Mouse (Mus musculus) small intestine, adult 2 months (tissue): ENCODE results near the gene Top2a. TPM values are rescaled to one million over a fixed set of nuclear protein-coding genes. Genes with fewer than 3 reads are reported as not detected.

Source experiments
- H3K27ac ChIP-seq: fragments of 200-500 bp; 2 replicates; pipeline ENCODE4 v1.5.1; 2012; ENCODE audit warnings: low read depth, low read length, control low read depth, inconsistent platforms; ENCODE audit not compliant: insufficient read depth
- H3K27me3 ChIP-seq: fragments of 200-500 bp; 2 replicates; pipeline ENCODE4 v1.6.1; 2012; ENCODE audit warnings: mild to moderate bottlenecking, moderate library complexity, low read length, inconsistent platforms; ENCODE audit not compliant: control insufficient read depth, insufficient read depth
- H3K36me3 ChIP-seq: fragments of 200-500 bp; 2 replicates; pipeline ENCODE4 v1.6.1; 2012; ENCODE audit warnings: mild to moderate bottlenecking, low read length, control low read depth, inconsistent platforms; ENCODE audit not compliant: control insufficient read depth, insufficient read depth
- H3K4me1 ChIP-seq: fragments of 200-500 bp; 2 replicates; pipeline ENCODE4 v1.6.1; 2012; ENCODE audit warnings: low read length, inconsistent platforms, mixed read lengths; ENCODE audit not compliant: control insufficient read depth, insufficient read depth, insufficient read length
- H3K4me3 ChIP-seq: fragments of 200-500 bp; 2 replicates; pipeline ENCODE4 v1.5.1; 2012; ENCODE audit warnings: low read depth, mild to moderate bottlenecking, control low read depth, inconsistent platforms, low read length, moderate library complexity
- CTCF ChIP-seq: fragments of 200-500 bp; IDR thresholded peaks from 2 replicates; pipeline ENCODE4 v1.5.1; 2012; ENCODE audit warnings: low read depth, mild to moderate bottlenecking, control low read depth, inconsistent platforms, low read length, moderate library complexity, mixed read lengths; ENCODE audit not compliant: insufficient replicate concordance, insufficient read length; ENCODE audit errors: extremely low read depth
- POLR2A ChIP-seq: fragments of 200-500 bp; IDR thresholded peaks from 2 replicates; pipeline ENCODE4 v1.6.1; 2012; ENCODE audit warnings: low read depth, mild to moderate bottlenecking, control low read depth, inconsistent platforms, low read length, moderate library complexity
- WGBS: fragments of 180-500 bp; shearing (Covaris S2); methylation state at CpG from one replicate; pipeline ENCODE4 v1.1.7; 2018; 5-methylcytosine and 5-hydroxymethylcytosine counted together
- polyA plus RNA-seq: library from polyadenylated mRNA; depleted of rRNA; stranded (reverse); fragments of >200 nt; gene quantifications from 2 replicates; pipeline ENCODE4 v1.2.3, GENCODE M21; 2012

The Top2a gene
- polyA plus RNA-seq, 1 experiment = 5.8 TPM

DNA sequence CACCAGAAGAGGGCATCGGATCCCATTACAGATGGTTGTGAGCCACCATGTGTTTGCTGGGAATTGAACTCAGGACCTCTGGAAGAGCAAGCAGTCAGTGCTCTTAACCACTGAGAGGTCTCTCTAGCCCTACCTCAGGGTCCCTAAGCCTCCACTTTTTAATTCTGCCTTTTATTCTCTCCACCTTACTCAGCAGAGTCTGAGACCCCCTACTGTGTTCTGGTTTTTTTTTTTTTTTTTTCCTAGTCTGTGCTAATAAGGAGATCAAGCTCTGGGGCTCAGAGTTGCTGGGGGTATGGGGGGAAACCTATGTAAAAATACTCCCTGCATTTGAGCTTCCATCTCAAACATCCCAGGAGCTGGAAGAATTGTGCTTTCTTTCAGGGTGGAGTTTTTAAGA is 71.9 kb downstream of the Top2a start:
- H3K4me1 ChIP-seq = peaks cover 42% of the 10 kb centered on the region
- peaks cover 8% of the 10 kb centered on the region for H3K36me3 ChIP-seq
- no peak overlapping the region for H3K4me3 ChIP-seq
- no peak overlapping the region for H3K27ac ChIP-seq
- no peak for TF ChIP-seq CTCF
- no peak for TF ChIP-seq POLR2A
- WGBS = 86% methylated on average over 1 of the region's 1 CpGs
- no peaks in the 10 kb centered on the region for H3K27me3 ChIP-seq

DNA sequence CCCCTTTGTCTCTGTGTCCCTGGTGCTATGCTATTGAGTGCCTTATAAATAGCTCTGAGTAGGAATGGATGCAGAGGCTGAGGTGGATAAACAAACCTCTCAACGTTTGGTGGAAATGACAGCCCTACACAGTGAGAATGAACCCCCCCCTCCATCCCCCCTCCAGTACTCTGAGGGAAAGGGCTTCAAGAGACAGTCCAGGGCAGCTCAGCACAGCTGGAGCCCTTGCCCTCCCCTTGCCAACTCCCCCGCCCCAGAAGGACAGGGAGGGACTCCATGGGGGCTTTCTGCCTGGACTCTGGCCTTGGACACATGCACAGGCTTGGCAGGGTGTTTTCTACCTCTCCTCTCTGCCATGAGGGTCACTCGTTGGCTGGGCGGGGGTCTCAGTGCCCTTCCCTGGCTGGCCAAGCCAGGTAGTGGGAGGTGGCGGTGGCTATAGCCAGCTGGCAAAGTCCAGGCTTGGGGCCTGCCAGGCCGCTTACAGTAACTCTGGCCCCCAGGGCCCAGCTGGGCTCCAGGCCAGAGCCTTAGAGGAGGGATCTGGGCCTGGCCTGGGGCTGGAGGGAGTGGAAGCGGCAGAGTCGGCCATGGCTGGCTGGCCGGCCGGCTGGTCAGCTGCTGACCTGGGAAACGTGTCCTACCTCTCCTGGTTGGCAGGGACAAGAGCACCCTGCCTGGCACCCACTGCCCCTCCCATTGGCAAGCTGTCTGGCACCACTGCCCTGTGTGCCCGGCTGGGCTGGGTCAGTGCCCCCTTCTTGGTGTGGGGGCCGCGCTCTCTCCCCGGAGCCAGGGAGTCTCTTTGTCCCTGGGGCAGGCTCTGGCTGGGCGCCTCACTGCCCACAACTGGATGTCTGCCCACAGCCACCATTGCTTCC is 72.7 kb downstream of the Top2a start:
- Histone ChIP-seq H3K36me3 (peaks cover 6% of the 10 kb centered on the region), H3K4me1 (peaks cover 42% of the 10 kb centered on the region)

DNA sequence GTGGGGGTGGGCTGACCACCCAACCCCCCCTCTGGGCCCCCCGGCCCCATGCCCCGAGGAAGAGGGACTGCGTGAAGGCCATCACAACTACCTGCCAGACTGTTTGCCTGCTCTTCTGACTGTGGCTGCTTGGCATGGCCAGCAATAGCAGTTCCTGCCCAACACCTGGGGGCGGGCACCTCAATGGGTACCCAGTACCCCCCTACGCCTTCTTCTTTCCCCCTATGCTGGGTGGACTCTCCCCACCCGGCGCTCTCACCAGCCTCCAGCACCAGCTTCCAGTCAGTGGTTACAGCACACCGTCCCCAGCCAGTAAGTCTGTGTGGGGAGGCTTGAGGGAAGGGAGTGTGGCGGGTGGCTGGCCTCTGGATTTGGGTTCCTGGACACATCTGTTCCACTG is 73.5 kb downstream of the Top2a start:
- 0 out of 2 replicates have a peak overlapping the region, but pooled peaks have one; percentile 51 for H3K27ac ChIP-seq
- H3K36me3 ChIP-seq = peaks cover 6% of the 10 kb centered on the region
- no peak overlapping the region for H3K4me3 ChIP-seq
- H3K4me1 ChIP-seq = peaks cover 47% of the 10 kb centered on the region
- WGBS = 89% methylated on average over 9 of the region's 9 CpGs
- no peak for TF ChIP-seq POLR2A
- no peak for TF ChIP-seq CTCF
- no peaks in the 10 kb centered on the region for H3K27me3 ChIP-seq

More for the DNA sequence above, 72.7 kb downstream of the Top2a start:
- H3K27me3 ChIP-seq = no peaks in the 10 kb centered on the region
- peak overlapping the region; percentile 51 for H3K27ac ChIP-seq
- WGBS = 71% methylated on average over 16 of the region's 16 CpGs
- no peak for TF ChIP-seq POLR2A
- H3K4me3 ChIP-seq = peak overlapping the region; percentile 33

DNA sequence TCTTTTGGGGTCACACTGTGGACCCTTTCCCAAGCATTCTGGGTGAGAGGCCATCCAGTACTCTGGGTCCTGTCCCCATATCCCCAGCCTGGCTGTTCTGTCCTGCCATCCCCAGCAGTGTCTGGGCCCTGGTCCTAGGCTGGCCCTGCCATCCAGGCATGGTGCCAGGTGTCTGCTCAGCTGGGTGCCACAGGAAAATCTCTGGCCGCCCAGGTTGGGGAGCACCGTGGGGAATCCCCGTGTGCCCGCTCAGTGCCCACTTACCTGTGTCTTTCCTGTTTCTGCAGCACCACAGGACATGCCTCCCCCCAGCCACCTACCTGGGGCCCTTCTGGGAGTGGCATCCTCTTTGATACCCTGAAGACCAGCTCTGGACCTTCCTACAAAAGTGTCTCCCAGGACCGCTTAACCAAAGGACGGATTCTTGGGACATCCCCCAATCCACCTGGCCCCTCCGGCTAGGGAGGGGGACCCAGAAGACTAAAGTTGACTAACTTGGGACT is 74.0 kb downstream of the Top2a start:
- no peak overlapping the region for H3K4me3 ChIP-seq
- WGBS = 58% methylated on average over 7 of the region's 7 CpGs
- TF ChIP-seq POLR2A (no peak), CTCF (no peak)
- no peaks in the 10 kb centered on the region for H3K27me3 ChIP-seq
- peaks cover 47% of the 10 kb centered on the region for H3K4me1 ChIP-seq
- H3K27ac ChIP-seq = no peak overlapping the region
- peaks cover 6% of the 10 kb centered on the region for H3K36me3 ChIP-seq

DNA sequence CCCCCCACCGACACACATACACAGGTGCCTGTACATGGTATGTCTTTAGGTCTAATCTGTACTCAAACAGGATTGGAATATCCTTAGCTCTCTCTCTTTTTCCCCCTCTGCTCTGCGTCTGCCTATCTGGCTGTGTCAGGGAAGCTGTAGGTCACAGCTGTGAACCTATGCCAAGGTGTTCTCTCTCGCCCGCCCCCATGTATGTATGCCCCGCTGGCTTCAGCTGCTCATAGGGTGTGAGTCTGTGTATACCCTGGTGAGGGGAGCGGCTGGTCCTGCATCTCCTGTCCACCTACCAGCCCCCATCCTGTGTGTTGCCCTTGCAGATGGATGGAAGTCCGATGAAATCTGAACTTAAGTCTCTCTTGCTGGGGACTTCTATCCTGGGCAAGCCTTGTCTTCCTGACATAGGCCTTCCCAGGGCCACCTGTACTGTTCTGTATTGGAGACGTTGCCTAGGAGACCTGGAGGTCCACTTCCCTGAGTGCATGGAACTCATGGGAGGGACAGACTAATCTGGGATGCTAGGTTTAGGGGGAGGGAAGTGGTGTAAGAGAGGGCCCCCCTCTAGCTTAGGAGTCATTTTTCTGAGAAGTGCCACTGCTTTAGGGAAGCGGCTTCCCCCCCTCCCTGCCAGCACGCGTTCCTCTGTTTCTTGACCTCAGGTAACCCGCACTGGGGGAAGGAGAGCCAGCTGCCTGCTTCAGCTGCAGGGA is 74.6 kb downstream of the Top2a start:
- H3K36me3 ChIP-seq = peaks cover 6% of the 10 kb centered on the region

DNA sequence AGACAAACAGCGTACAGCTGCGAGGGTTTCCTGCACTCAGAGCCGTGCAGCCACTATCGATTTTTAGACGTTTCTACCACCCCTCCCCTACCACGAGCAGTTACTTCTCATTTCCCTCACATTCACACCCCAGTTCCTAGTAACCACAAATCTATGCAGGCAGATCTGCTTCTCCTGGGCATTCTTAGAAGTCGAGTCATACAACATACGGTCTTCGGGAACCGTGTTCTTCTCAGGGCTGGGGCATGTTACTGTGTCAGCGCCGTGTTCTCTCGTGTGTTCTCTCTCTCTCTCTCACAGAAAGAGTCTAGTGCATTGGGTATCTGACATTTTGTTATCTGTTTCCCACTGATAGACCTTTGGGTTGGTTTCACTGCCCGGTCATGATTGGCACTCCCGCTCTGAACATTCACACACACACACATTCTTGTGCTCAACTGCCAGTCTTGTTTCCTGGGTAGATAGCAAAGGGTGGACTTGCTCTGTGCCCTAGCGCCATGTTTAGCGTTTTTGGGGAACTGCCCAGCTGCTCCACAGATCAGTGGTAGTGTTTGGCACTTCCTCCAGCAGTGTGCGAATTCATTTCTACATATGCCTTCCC is 75.9 kb downstream of the Top2a start:
- H3K4me3 ChIP-seq = no peak overlapping the region
- H3K27ac ChIP-seq = peak overlapping the region; percentile 74
- H3K27me3 ChIP-seq = no peaks in the 10 kb centered on the region
- peaks cover 56% of the 10 kb centered on the region for H3K4me1 ChIP-seq
- WGBS = 27% methylated on average over 18 of the region's 18 CpGs
- TF ChIP-seq POLR2A (no peak), CTCF (no peak)
- H3K36me3 ChIP-seq = peaks cover 6% of the 10 kb centered on the region

More for the DNA sequence above, 74.6 kb downstream of the Top2a start:
- Histone ChIP-seq H3K27ac (no peak overlapping the region), H3K4me1 (peaks cover 51% of the 10 kb centered on the region), H3K4me3 (no peak overlapping the region), H3K27me3 (no peaks in the 10 kb centered on the region)
- no peak for TF ChIP-seq CTCF
- no peak for TF ChIP-seq POLR2A
- 66% methylated on average over 12 of the region's 12 CpGs for WGBS

DNA sequence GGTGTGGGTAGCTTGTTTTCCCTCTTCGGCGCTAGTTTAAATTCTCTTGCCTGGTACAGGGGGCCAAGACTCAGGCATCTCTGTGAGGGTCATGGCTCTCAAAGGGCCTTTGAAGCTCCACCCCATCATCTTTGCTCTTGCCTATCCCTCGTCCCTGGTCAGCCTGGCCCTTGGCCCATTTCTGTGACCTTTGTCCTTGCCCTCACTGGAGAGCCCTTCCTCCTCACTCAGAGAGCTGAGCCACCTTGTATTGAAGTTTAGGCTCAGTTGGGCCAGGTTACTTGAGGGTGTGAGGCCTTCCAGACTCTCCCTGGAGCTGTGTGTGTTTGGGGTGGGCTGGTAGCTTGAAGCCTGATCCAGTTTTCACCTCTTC is 78.4 kb downstream of the Top2a start:
- Histone ChIP-seq H3K4me1 (peaks cover 67% of the 10 kb centered on the region), H3K36me3 (peaks cover 5% of the 10 kb centered on the region), H3K27me3 (no peaks in the 10 kb centered on the region), H3K27ac (peak overlapping the region; percentile 52), H3K4me3 (no peak overlapping the region)
- no peak for TF ChIP-seq CTCF
- no peak for TF ChIP-seq POLR2A
- 35% methylated on average over 3 of the region's 3 CpGs for WGBS
